Mouse (Mus musculus): ENCODE results near the gene Insig1. TPM values are rescaled to one million over a fixed set of nuclear protein-coding genes. Genes with fewer than 3 reads are reported as not detected.
A peak's percentile ranks its signal among the peaks of the same experiment; 100 is the strongest.

Gene Insig1
- polyA plus RNA-seq, 2 experiments, result 30.1 to 46.2 TPM

DNA sequence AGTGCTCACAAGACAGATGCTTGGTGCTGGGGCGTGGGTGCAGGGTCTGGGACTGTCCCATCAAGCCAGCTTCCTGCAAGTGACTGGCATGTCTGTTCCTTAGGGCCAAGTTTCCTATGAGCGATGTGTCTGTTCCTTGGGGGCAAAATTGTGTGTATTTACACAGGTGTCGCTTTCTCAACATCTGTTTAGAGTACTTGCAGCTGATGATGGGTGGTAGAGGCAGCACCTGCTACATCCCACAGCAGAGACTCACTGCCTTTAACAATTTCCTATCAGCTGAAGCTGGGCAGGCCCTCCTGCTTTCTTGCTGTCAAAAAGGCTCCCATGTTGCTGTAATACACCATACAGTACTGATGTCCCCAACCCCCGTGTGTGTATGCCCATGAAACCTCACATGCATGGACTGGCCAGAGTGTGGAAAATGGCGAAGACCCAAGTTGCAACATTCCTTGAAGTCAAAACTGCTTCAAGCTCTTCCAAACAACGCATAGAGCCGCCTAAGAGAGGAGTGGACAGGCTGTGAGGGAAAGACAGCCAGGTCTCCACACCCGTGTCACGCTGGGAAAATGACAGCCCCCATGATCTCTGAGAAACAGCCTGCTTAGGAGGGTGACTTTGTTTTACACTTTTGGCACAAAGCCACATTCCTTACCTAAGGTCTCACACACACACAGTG is 875 bp upstream of the Insig1 start:
- H3K9ac ChIP-seq (replicated peaks), result peak overlapping the region; percentile 74
- TF ChIP-seq EP300 (IDR thresholded peaks at IDR 0.05; ENCODE audit: low read depth), result no peak
- TF ChIP-seq CTCF (IDR thresholded peaks at IDR 0.05; ENCODE audit: low read depth), result no peak
- peak; percentile 2; the same call in 1 of the 2 replicates for ATAC-seq (ENCODE audit: insufficient read depth)
- H3K27me3 ChIP-seq (ENCODE audit: control insufficient read depth, insufficient read depth, low read length), result no peaks in the 10 kb centered on the region
- peaks cover 35 to 41% of the 10 kb centered on the region in 2 experiments for H3K4me1 ChIP-seq (replicated peaks; ENCODE audit: control insufficient read depth in 2 of 2, insufficient read depth in 2 of 2, low read length in 1 of 2)
- H3K36me3 ChIP-seq (replicated peaks; ENCODE audit: control insufficient read depth, insufficient read depth, low read depth), result peaks cover 22% of the 10 kb centered on the region
- peak in 1 of 3 experiments; percentile 26 for DNase-seq (ENCODE audit: low read depth in 3 of 3, low spot score in 3 of 3)
- H3K9me3 ChIP-seq (ENCODE audit: control insufficient read depth, low read length), result no peaks in the 10 kb centered on the region
- H3K27ac ChIP-seq, result peak overlapping the region; percentile 50
- peak overlapping the region; percentile 75 to 84 for H3K4me3 ChIP-seq (ENCODE audit: insufficient read depth in 1 of 2, low read depth in 2 of 2, low read length in 2 of 2)
- WGBS (ENCODE audit: insufficient replicate concordance), result 33% methylated on average over 9 of the region's 9 CpGs
- peak overlapping the region; percentile 93 for H3K4me2 ChIP-seq (ENCODE audit: low read depth)

DNA sequence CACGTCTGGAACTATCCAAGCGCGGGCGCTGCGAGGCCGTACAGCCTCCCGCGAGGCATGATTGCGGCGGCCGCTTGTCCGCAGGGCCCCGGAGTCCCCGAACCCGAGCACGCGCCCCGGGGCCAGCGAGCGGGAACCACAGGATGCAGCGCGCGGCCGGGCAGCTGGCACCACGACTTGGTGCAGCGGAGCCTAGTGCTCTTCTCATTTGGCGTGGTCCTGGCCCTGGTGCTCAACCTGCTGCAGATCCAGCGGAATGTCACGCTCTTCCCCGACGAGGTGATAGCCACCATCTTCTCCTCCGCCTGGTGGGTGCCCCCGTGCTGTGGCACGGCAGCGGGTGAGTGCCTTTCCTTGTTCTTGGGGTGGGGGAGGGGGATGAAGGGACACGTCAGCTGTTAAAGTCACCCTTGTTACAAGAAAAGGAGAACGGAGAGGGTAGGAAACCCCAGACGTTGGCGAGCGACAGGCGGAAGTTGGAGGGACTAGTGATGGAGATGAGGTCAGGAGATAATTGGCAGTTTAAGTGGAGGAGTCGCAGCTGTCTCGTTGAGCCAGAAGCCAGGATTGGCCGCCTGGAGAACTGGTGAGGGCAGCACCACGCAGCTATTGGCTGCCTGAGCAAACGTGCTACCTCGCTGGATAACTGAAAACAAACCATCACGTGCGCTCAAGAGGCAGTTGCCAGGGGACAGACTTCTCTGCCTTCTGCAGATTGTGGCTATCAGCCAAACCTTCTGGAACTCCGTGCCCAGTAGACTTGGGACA is 477 bp downstream of the Insig1 start:
- H3K4me3 ChIP-seq (ENCODE audit: insufficient read depth in 1 of 2, low read depth in 2 of 2, low read length in 2 of 2), result peak overlapping the region; percentile 75 to 84
- H3K4me1 ChIP-seq (replicated peaks; ENCODE audit: control insufficient read depth in 2 of 2, insufficient read depth in 2 of 2, low read length in 1 of 2), result peaks cover 21 to 27% of the 10 kb centered on the region in 2 experiments
- no peaks in the 10 kb centered on the region for H3K9me3 ChIP-seq (ENCODE audit: control insufficient read depth, low read length)
- H3K9ac ChIP-seq (replicated peaks), result peak overlapping the region; percentile 72
- ATAC-seq (ENCODE audit: insufficient read depth) (peak; percentile 66), DNase-seq (ENCODE audit: low read depth in 3 of 3, low spot score in 3 of 3) (peak; percentile 83 to 91 (median 84))
- no peaks in the 10 kb centered on the region for H3K27me3 ChIP-seq (ENCODE audit: control insufficient read depth, insufficient read depth, low read length)
- H3K36me3 ChIP-seq (replicated peaks; ENCODE audit: control insufficient read depth, insufficient read depth, low read depth), result peaks cover 32% of the 10 kb centered on the region
- under 1% methylated on average over 50 of the region's 50 CpGs for WGBS (ENCODE audit: insufficient replicate concordance)
- peak; percentile 79 for TF ChIP-seq EP300 (IDR thresholded peaks at IDR 0.05; ENCODE audit: low read depth)
- TF ChIP-seq CTCF (IDR thresholded peaks at IDR 0.05; ENCODE audit: low read depth), result no peak
- H3K27ac ChIP-seq, result peak overlapping the region; percentile 73
- H3K4me2 ChIP-seq (ENCODE audit: low read depth), result peak overlapping the region; percentile 93

DNA sequence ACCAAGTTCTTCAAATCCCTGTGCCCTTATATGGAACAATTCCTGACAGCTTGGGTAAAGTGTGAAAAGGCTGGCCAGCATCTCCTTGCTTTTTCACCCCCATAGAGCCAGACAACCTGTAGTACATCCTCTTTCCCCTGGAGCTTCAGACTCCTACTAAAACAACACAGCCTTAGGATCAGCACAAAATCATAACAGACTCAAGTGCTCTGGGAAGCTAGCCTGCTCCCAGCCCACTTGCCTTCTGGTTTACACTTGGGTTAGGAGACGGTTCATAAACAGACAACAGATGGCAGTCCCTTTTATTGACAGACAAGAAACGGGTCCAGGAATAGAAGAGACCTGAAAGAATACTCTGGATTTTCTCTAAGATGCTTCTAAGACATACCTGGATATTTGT is 8.3 kb downstream of the Insig1 start:
- peaks cover 0 to 6% of the 10 kb centered on the region in 2 experiments; a peak in 1 of 4 replicates for H3K4me1 ChIP-seq (replicated peaks; ENCODE audit: control insufficient read depth in 2 of 2, insufficient read depth in 2 of 2, low read length in 1 of 2)
- no peak overlapping the region for H3K4me2 ChIP-seq (ENCODE audit: low read depth)
- no peak overlapping the region for H3K9ac ChIP-seq (replicated peaks)
- no peak overlapping the region for H3K27ac ChIP-seq
- no peaks in the 10 kb centered on the region for H3K9me3 ChIP-seq (ENCODE audit: control insufficient read depth, low read length)
- ATAC-seq (ENCODE audit: insufficient read depth) (no peak), DNase-seq (ENCODE audit: low read depth in 3 of 3, low spot score in 3 of 3) (no peak)
- H3K4me3 ChIP-seq (ENCODE audit: insufficient read depth in 1 of 2, low read depth in 2 of 2, low read length in 2 of 2), result no peak overlapping the region
- 59% methylated on average over 2 of the region's 2 CpGs for WGBS (ENCODE audit: insufficient replicate concordance)
- no peaks in the 10 kb centered on the region for H3K27me3 ChIP-seq (ENCODE audit: control insufficient read depth, insufficient read depth, low read length)
- peaks cover 21% of the 10 kb centered on the region for H3K36me3 ChIP-seq (replicated peaks; ENCODE audit: control insufficient read depth, insufficient read depth, low read depth)
- TF ChIP-seq CTCF (IDR thresholded peaks at IDR 0.05; ENCODE audit: low read depth) (no peak), EP300 (IDR thresholded peaks at IDR 0.05; ENCODE audit: low read depth) (no peak)

DNA sequence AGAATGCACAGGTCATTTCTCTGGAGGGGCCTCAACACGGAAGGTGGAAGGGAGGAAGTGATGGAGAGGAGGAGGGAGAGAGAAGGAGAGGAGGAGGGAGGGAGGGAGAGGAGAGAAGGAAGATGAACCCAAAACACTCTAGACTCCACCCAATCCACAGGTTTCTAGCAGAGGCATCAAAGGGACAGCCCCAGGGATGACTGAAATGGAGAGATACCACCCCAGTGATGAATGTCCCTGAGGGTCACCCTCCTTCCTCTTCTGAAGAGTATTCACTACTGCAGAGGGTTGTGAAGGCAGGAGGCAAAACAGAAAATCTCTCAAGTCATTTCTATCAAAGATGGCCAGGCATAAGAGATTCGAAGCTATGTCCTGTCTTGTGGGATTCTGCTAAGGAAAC is 10.0 kb downstream of the Insig1 start:
- peaks cover 0 to 6% of the 10 kb centered on the region in 2 experiments; a peak in 1 of 4 replicates for H3K4me1 ChIP-seq (replicated peaks; ENCODE audit: control insufficient read depth in 2 of 2, insufficient read depth in 2 of 2, low read length in 1 of 2)
- DNase-seq (ENCODE audit: low read depth in 3 of 3, low spot score in 3 of 3) (no peak), ATAC-seq (ENCODE audit: insufficient read depth) (no peak)
- H3K27me3 ChIP-seq (ENCODE audit: control insufficient read depth, insufficient read depth, low read length), result no peaks in the 10 kb centered on the region
- H3K36me3 ChIP-seq (replicated peaks; ENCODE audit: control insufficient read depth, insufficient read depth, low read depth), result peaks cover 8% of the 10 kb centered on the region
- no peak overlapping the region for H3K4me3 ChIP-seq (ENCODE audit: insufficient read depth in 1 of 2, low read depth in 2 of 2, low read length in 2 of 2)
- H3K4me2 ChIP-seq (ENCODE audit: low read depth), result no peak overlapping the region
- no peaks in the 10 kb centered on the region for H3K9me3 ChIP-seq (ENCODE audit: control insufficient read depth, low read length)
- 49% methylated on average over 2 of the region's 2 CpGs for WGBS (ENCODE audit: insufficient replicate concordance)
- no peak overlapping the region for H3K9ac ChIP-seq (replicated peaks)
- TF ChIP-seq CTCF (IDR thresholded peaks at IDR 0.05; ENCODE audit: low read depth) (no peak), EP300 (IDR thresholded peaks at IDR 0.05; ENCODE audit: low read depth) (no peak)
- H3K27ac ChIP-seq, result no peak overlapping the region

DNA sequence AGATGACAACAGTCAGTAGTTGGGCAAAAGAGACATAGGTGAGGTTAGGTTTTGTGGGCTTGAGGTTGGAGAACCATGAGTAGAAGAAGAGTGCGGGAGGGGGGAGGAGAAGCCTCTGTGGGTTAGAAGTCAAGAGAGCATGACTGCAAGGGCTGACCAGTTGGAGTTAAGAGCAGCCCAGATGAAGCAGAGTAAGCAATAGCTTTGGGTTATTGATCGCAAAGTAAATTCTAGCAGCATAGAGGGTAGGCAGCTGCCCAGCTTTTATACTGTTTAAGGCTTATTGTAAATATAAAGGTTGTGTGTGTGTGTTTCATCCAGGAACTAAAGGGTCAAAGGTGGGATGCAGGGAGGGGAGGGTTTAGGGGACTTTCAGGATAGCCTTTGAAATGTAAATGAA is 10.7 kb downstream of the Insig1 start:
- H3K27me3 ChIP-seq (ENCODE audit: control insufficient read depth, insufficient read depth, low read length), result no peaks in the 10 kb centered on the region
- 72% methylated on average over 2 of the region's 2 CpGs for WGBS (ENCODE audit: insufficient replicate concordance)
- no peaks in the 10 kb centered on the region for H3K9me3 ChIP-seq (ENCODE audit: control insufficient read depth, low read length)
- no peak overlapping the region for H3K27ac ChIP-seq
- peaks cover under 1% of the 10 kb centered on the region for H3K36me3 ChIP-seq (replicated peaks; ENCODE audit: control insufficient read depth, insufficient read depth, low read depth)
- H3K4me1 ChIP-seq (replicated peaks; ENCODE audit: control insufficient read depth in 2 of 2, insufficient read depth in 2 of 2, low read length in 1 of 2), result peaks cover 0 to 6% of the 10 kb centered on the region in 2 experiments; a peak in 1 of 4 replicates
- no peak overlapping the region for H3K4me3 ChIP-seq (ENCODE audit: insufficient read depth in 1 of 2, low read depth in 2 of 2, low read length in 2 of 2)
- H3K4me2 ChIP-seq (ENCODE audit: low read depth), result no peak overlapping the region
- DNase-seq (ENCODE audit: low read depth in 3 of 3, low spot score in 3 of 3), result no peak
- no peak overlapping the region for H3K9ac ChIP-seq (replicated peaks)
- TF ChIP-seq EP300 (IDR thresholded peaks at IDR 0.05; ENCODE audit: low read depth) (no peak), CTCF (IDR thresholded peaks at IDR 0.05; ENCODE audit: low read depth) (no peak)
- ATAC-seq (ENCODE audit: insufficient read depth), result peak; percentile 45; the same call in 1 of the 2 replicates

All from liver, embryonic 14.5 days (tissue).